Mouse (Mus musculus) urinary bladder, postnatal 10 days (tissue): ENCODE results near the gene Aspscr1.
A peak's percentile ranks its signal among the peaks of the same experiment; 100 is the strongest.

Experiments used
- DNase-seq: peaks from one replicate; pipeline ENCODE4 v3.0.0; 2022; ENCODE audit warnings: low spot score

Aspscr1 gene

GRCm38 (mm10) chr11:120672687-120673593, at the start of gene Aspscr1:
Gene Aspscr1 (plus strand): TSS chr11:120672973.
- peak; percentile 82 for DNase-seq

- DNase-seq = no peak
These were observed 48.7 kb upstream of the Aspscr1 start for GRCm38 (mm10) chr11:120623961-120624679.

- DNase-seq = peak; percentile 49
These were observed 48.1 kb upstream of the Aspscr1 start for GRCm38 (mm10) chr11:120624680-120625111.

- DNase-seq = no peak
These were observed 47.5 kb upstream of the Aspscr1 start, which contains the start of gene Sirt7 for GRCm38 (mm10) chr11:120625152-120625775. Gene Sirt7 (minus strand): TSS chr11:120625240.

- no peak for DNase-seq
These were observed 45.8 kb upstream of the Aspscr1 start for GRCm38 (mm10) chr11:120626785-120627467.

- DNase-seq = no peak
These were observed 45.1 kb upstream of the Aspscr1 start for GRCm38 (mm10) chr11:120627468-120628300.

- DNase-seq = no peak
These were observed 44.0 kb upstream of the Aspscr1 start for GRCm38 (mm10) chr11:120628601-120629340.

GRCm38 (mm10) chr11:120629341-120629730, 43.4 kb upstream of the Aspscr1 start:
- DNase-seq = no peak

GRCm38 (mm10) chr11:120629911-120630310, 42.9 kb upstream of the Aspscr1 start:
- no peak for DNase-seq

GRCm38 (mm10) chr11:120630401-120630871, 42.3 kb upstream of the Aspscr1 start:
- no peak for DNase-seq

GRCm38 (mm10) chr11:120630881-120631725, 41.7 kb upstream of the Aspscr1 start:
- no peak for DNase-seq

- DNase-seq = no peak
These were observed 40.9 kb upstream of the Aspscr1 start for GRCm38 (mm10) chr11:120631726-120632448.

- no peak for DNase-seq
These were observed 39.9 kb upstream of the Aspscr1 start for GRCm38 (mm10) chr11:120632559-120633519.

- peak; percentile 68 for DNase-seq
These were observed 39.0 kb upstream of the Aspscr1 start, which contains the start of gene Mafg for GRCm38 (mm10) chr11:120633520-120634343. Gene Mafg (minus strand): TSS chr11:120633600.

- DNase-seq = no peak
These were observed 38.0 kb upstream of the Aspscr1 start for GRCm38 (mm10) chr11:120634810-120635209.

GRCm38 (mm10) chr11:120641255-120641654, 31.5 kb upstream of the Aspscr1 start:
- no peak for DNase-seq
